Mouse (Mus musculus) forebrain, postnatal 0 days (tissue): Measurements from ENCODE around the gene Inha. TPM values are rescaled to one million over a fixed set of nuclear protein-coding genes. Genes with fewer than 3 reads are reported as not detected.

Experiments used
- ATAC-seq: fragments of 200-750 bp; cut with Nextera tagmentation; 2 replicates; pipeline ENCODE4 v1.8.0; 2017; ENCODE audit warnings: mild to moderate bottlenecking, moderate library complexity
- DNase-seq: peaks from one replicate; pipeline ENCODE4 v3.0.0-alpha.2; 2015
- H3K27ac ChIP-seq: fragments of 300-500 bp; sonication (generic); 2 replicates; pipeline ENCODE4 v1.5.1; 2014; ENCODE audit warnings: low read depth, mild to moderate bottlenecking, antibody characterized with exemption, low read length, moderate library complexity, mixed read lengths
- H3K27me3 ChIP-seq: fragments of 300-500 bp; sonication (generic); 2 replicates; pipeline ENCODE4 v1.6.1; 2014; ENCODE audit warnings: mild to moderate bottlenecking, low read length, mixed read lengths; ENCODE audit not compliant: insufficient read depth
- H3K36me3 ChIP-seq: fragments of 300-500 bp; sonication (generic); 2 replicates; pipeline ENCODE4 v1.6.1; 2014; ENCODE audit warnings: mild to moderate bottlenecking, moderate library complexity; ENCODE audit not compliant: insufficient read depth
- H3K4me1 ChIP-seq: fragments of 300-500 bp; sonication (generic); 2 replicates; pipeline ENCODE4 v1.6.1; 2014; ENCODE audit warnings: antibody characterized with exemption; ENCODE audit not compliant: insufficient read depth
- H3K4me2 ChIP-seq: fragments of 300-500 bp; sonication (generic); 2 replicates; pipeline ENCODE4 v1.6.1; 2014; ENCODE audit warnings: low read depth, mild to moderate bottlenecking, moderate library complexity
- H3K4me3 ChIP-seq: fragments of 300-500 bp; sonication (generic); 2 replicates; pipeline ENCODE4 v1.5.1; 2014; ENCODE audit warnings: low read depth, low read length, mixed read lengths
- H3K9ac ChIP-seq: fragments of 300-500 bp; sonication (generic); 2 replicates; pipeline ENCODE4 v1.6.1; 2014; ENCODE audit warnings: mild to moderate bottlenecking
- H3K9me3 ChIP-seq: fragments of 300-500 bp; sonication (generic); 2 replicates; pipeline ENCODE4 v1.6.1; 2016; ENCODE audit warnings: low read length
- CTCF ChIP-seq: sonication (generic); IDR thresholded peaks from 2 replicates; pipeline ENCODE4 v1.5.1; 2016; ENCODE audit warnings: antibody characterized with exemption, control low read depth, low read depth
- WGBS: fragments of 180-500 bp; shearing (Covaris S2); extraction: QIAGEN DNeasy Blood & Tissue Kit; methylation state at CpG from one replicate; pipeline ENCODE4 v1.1.7; 2014; 5-methylcytosine and 5-hydroxymethylcytosine counted together
- polyA plus RNA-seq: library from polyadenylated mRNA; unstranded; fragments of >200 nt; fragmentation: Nextera tagmentation; extraction: Ambion mirVana; gene quantifications from 2 replicates; pipeline ENCODE4 v1.2.1, GENCODE M21; 2015
- total RNA-seq: library from RNA; depleted of rRNA; stranded (reverse); fragments of >200 nt; gene quantifications from 2 replicates; pipeline ENCODE4 v1.2.3, GENCODE M21; 2014; rRNA removed

Gene Inha
- total and polyA plus RNA-seq, 2 experiments from 2014 or later = 24.8 to 26.6 TPM

GRCm38 (mm10) chr1:75558388-75559178 is 51.7 kb downstream of the Inha start:
- H3K4me1 ChIP-seq = peaks cover 9% of the 10 kb centered on the region
- TF ChIP-seq CTCF = no peak
- H3K36me3 ChIP-seq = peaks cover 43% of the 10 kb centered on the region
- H3K27ac ChIP-seq = peak overlapping the region; percentile 79
- H3K4me3 ChIP-seq = no peak overlapping the region
- DNase-seq (no peak), ATAC-seq (no peak)
- H3K4me2 ChIP-seq = 0 out of 2 replicates have a peak overlapping the region, but pooled peaks have one; percentile 34
- no peaks in the 10 kb centered on the region for H3K27me3 ChIP-seq
- H3K9ac ChIP-seq = peak overlapping the region; percentile 34; the same call in 1 of the 2 replicates
- WGBS = 88% methylated on average over 18 of the region's 18 CpGs
- no peaks in the 10 kb centered on the region for H3K9me3 ChIP-seq

GRCm38 (mm10) chr1:75559212-75559925 is 52.5 kb downstream of the Inha start:
- Histone ChIP-seq H3K27me3 (no peaks in the 10 kb centered on the region), H3K27ac (peak overlapping the region; percentile 79), H3K4me3 (no peak overlapping the region), H3K4me2 (peak overlapping the region; percentile 34), H3K4me1 (peaks cover 9% of the 10 kb centered on the region), H3K9me3 (no peaks in the 10 kb centered on the region), H3K36me3 (peaks cover 36% of the 10 kb centered on the region), H3K9ac (peak overlapping the region; percentile 34)
- 10% methylated on average over 17 of the region's 17 CpGs for WGBS
- peak; percentile 97 for DNase-seq
- TF ChIP-seq CTCF = peak; percentile 100
- ATAC-seq = peak; percentile 95

Other genes with a start within 250 kb of the Inha start
- 58.2 and 68.7 TPM in 2 replicates for gene Ptprn, start 242.6 kb upstream of the Inha start, total RNA-seq
- 21.5 and 31.5 TPM in 2 replicates for gene Ptprn, start 242.6 kb upstream of the Inha start, polyA plus RNA-seq
- 136 and 170 TPM in 2 replicates for gene Resp18, start 228.7 kb upstream of the Inha start, total RNA-seq
- gene Resp18, start 228.7 kb upstream of the Inha start, polyA plus RNA-seq = 123 and 186 TPM in 2 replicates
- gene Dnpep, start 189.1 kb upstream of the Inha start, total RNA-seq = 135 and 164 TPM in 2 replicates
- 140 and 156 TPM in 2 replicates for gene Dnpep, start 189.1 kb upstream of the Inha start, polyA plus RNA-seq
- 1.0 and 1.4 TPM in 2 replicates for gene Des, start 146.7 kb upstream of the Inha start, total RNA-seq
- 1.2 TPM in 2 replicates for gene Des, start 146.7 kb upstream of the Inha start, polyA plus RNA-seq
- 44.4 and 56.3 TPM in 2 replicates for gene Speg, start 131.8 kb upstream of the Inha start, total RNA-seq
- 17.8 and 20.6 TPM in 2 replicates for gene Speg, start 131.8 kb upstream of the Inha start, polyA plus RNA-seq
- 57.3 and 68.3 TPM in 2 replicates for gene Gmppa, start 71.1 kb upstream of the Inha start, total RNA-seq
- 64.0 and 64.9 TPM in 2 replicates for gene Gmppa, start 71.1 kb upstream of the Inha start, polyA plus RNA-seq
- 21.2 and 21.4 TPM in 2 replicates for gene Asic4, start 56.6 kb upstream of the Inha start, total RNA-seq
- 6.3 and 7.7 TPM in 2 replicates for gene Asic4, start 56.6 kb upstream of the Inha start, polyA plus RNA-seq
- 65.9 and 80.4 TPM in 2 replicates for gene Chpf, start 27.8 kb upstream of the Inha start, total RNA-seq
- gene Chpf, start 27.8 kb upstream of the Inha start, polyA plus RNA-seq = 55.5 and 56.8 TPM in 2 replicates
- 54.8 and 58.0 TPM in 2 replicates for gene Tmem198, start 27.5 kb upstream of the Inha start, total RNA-seq
- 61.2 and 70.8 TPM in 2 replicates for gene Tmem198, start 27.5 kb upstream of the Inha start, polyA plus RNA-seq
- 28.4 and 43.7 TPM in 2 replicates for gene Obsl1, start 625 bp upstream of the Inha start, total RNA-seq
- 18.7 and 22.9 TPM in 2 replicates for gene Obsl1, start 625 bp upstream of the Inha start, polyA plus RNA-seq
- 25.8 and 34.7 TPM in 2 replicates for gene Stk11ip, start 14.5 kb downstream of the Inha start, total RNA-seq
- gene Stk11ip, start 14.5 kb downstream of the Inha start, polyA plus RNA-seq = 12.1 and 14.3 TPM in 2 replicates
- 101 and 120 TPM in 2 replicates for gene Slc4a3, start 39.2 kb downstream of the Inha start, total RNA-seq
- gene Slc4a3, start 39.2 kb downstream of the Inha start, polyA plus RNA-seq = 56.0 and 73.0 TPM in 2 replicates